Mouse (Mus musculus) heart, embryonic 11.5 days (tissue): Measurements from ENCODE around the gene Bnc1. TPM values are rescaled to one million over a fixed set of nuclear protein-coding genes. Genes with fewer than 3 reads are reported as not detected.
A peak's percentile ranks its signal among the peaks of the same experiment; 100 is the strongest.

Experiments used
- ATAC-seq: fragments of 200-750 bp; cut with Nextera tagmentation; replicated peaks from 2 replicates; pipeline ENCODE4 v1.8.0; 2017; ENCODE audit warnings: moderate library complexity; ENCODE audit not compliant: insufficient number of reproducible peaks, low FRiP score, low TSS enrichment
- H3K27ac ChIP-seq: fragments of 300-500 bp; sonication (generic); 2 replicates; pipeline ENCODE4 v1.5.1; 2014; ENCODE audit warnings: mild to moderate bottlenecking, low read depth, low read length
- H3K27me3 ChIP-seq: fragments of 300-500 bp; sonication (generic); 2 replicates; pipeline ENCODE4 v1.6.1; 2014; ENCODE audit warnings: mild to moderate bottlenecking, low read length, mixed read lengths; ENCODE audit not compliant: control insufficient read depth, insufficient read depth
- H3K36me3 ChIP-seq: fragments of 300-500 bp; sonication (generic); 2 replicates; pipeline ENCODE4 v1.6.1; 2014; ENCODE audit warnings: mild to moderate bottlenecking, low read length, moderate library complexity, mixed read lengths; ENCODE audit not compliant: control insufficient read depth, insufficient read depth
- H3K4me1 ChIP-seq: fragments of 300-500 bp; sonication (generic); 2 replicates; pipeline ENCODE4 v1.6.1; 2014; ENCODE audit warnings: low read length; ENCODE audit not compliant: control insufficient read depth, insufficient read depth
- H3K4me2 ChIP-seq: fragments of 300-500 bp; sonication (generic); 2 replicates; pipeline ENCODE4 v1.6.1; 2014; ENCODE audit warnings: mild to moderate bottlenecking, moderate library complexity
- H3K4me3 ChIP-seq: fragments of 300-500 bp; sonication (generic); 2 replicates; pipeline ENCODE4 v1.5.1; 2014; ENCODE audit warnings: low read depth, low read length
- H3K9ac ChIP-seq: fragments of 300-500 bp; sonication (generic); 2 replicates; pipeline ENCODE4 v1.6.1; 2014; ENCODE audit warnings: mild to moderate bottlenecking, low read depth, low read length, moderate library complexity
- H3K9me3 ChIP-seq: fragments of 300-500 bp; sonication (generic); replicated peaks from 2 replicates; pipeline ENCODE4 v1.6.1; 2016; ENCODE audit warnings: low read length; ENCODE audit not compliant: control insufficient read depth
- WGBS: fragments of 180-500 bp; shearing (Covaris S2); extraction: QIAGEN DNeasy Blood & Tissue Kit; methylation state at CpG from one replicate; pipeline ENCODE4 v1.1.7; 2014; ENCODE audit not compliant: insufficient replicate concordance; 5-methylcytosine and 5-hydroxymethylcytosine counted together
- polyA plus RNA-seq: library from polyadenylated mRNA; unstranded; fragments of >200 nt; fragmentation: Nextera tagmentation; extraction: Ambion mirVana; gene quantifications from 2 replicates; pipeline ENCODE4 v1.2.1, GENCODE M21; 2014

The Bnc1 gene
- polyA plus RNA-seq, 1 experiment from 2014 or later = 8.6 TPM

DNA sequence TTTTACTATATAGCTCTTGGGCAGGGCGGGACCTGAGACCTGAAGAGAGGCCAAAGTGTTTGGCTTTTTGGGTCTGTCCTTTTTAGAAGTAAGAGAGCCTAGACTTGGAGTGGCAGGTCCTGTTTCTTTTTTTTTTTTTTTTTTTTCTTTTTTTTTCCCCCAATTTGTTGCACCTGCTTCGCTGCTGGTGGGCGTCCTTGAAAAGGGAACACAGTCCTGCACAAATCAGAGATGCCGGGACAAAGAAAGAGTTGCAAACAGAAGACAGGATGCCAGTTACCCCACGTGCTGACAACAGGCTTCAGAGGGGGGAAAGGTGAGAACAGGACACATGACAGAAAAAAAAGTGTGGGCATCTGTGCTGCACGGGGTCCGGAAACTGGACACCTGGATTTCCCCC lies 1.0 kb upstream of the Bnc1 start:
- Histone ChIP-seq H3K4me3 (peak overlapping the region; percentile 62), H3K9ac (no peak overlapping the region), H3K4me2 (peak overlapping the region; percentile 91; the same call in 1 of the 2 replicates), H3K27me3 (peaks cover 64% of the 10 kb centered on the region), H3K9me3 (no peaks in the 10 kb centered on the region), H3K27ac (no peak overlapping the region), H3K4me1 (peaks cover 5% of the 10 kb centered on the region; the same call in 1 of the 2 replicates), H3K36me3 (no peaks in the 10 kb centered on the region)
- ATAC-seq = no peak
- 37% methylated on average over 7 of the region's 7 CpGs for WGBS

DNA sequence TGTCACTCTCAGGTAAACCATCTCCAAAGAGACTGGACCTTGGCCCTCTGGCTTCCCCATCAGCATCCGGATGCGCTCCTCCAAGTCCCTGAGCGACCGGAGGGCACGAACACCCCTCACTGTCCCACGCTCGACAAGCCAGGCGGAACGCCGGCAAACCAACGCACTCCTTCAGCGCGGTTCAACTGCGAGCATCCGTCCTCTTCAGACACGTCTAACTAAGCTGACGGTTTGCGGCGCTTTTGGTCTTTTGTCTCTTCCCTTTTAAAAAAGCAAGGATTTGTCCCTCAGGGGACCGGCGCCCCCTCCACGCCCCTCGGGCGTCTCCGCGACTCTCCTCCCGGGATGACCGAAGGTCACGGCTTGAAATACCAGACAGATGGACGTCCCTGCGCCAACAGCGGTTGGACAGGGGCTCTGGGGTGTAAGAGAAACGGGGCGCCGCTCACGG lies 456 bp downstream of the Bnc1 start:
- peak overlapping the region; percentile 29 for H3K9ac ChIP-seq
- H3K4me3 ChIP-seq = peak overlapping the region; percentile 62
- peak overlapping the region; percentile 91 for H3K4me2 ChIP-seq
- peaks cover 64% of the 10 kb centered on the region for H3K27me3 ChIP-seq
- H3K36me3 ChIP-seq = no peaks in the 10 kb centered on the region
- ATAC-seq = peak; percentile 18; the same call in 1 of the 2 replicates
- under 1% methylated on average over 36 of the region's 36 CpGs for WGBS
- peaks cover 5% of the 10 kb centered on the region; the same call in 1 of the 2 replicates for H3K4me1 ChIP-seq
- peak overlapping the region; percentile 24; the same call in 1 of the 2 replicates for H3K27ac ChIP-seq
- H3K9me3 ChIP-seq = no peaks in the 10 kb centered on the region

DNA sequence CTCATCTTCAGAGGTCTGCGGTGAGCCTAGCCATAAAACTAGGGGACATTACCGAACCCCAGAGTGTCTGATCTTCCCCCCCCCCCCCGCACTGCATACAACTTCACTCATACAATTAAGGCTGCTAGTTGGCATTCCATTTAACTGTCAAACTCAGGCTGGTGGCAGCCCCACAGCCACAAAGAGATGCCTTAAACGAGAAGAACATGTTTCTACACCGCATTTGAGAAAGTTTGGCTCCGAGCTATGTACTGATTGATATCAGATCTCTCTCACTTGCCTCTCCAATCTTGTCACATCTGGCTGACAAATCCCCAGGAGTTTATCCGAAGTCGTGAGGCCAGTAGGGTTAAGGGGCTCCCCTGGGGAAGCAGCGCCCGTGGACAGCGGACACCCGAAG lies 976 bp downstream of the Bnc1 start:
- ATAC-seq = no peak
- Histone ChIP-seq H3K4me2 (peak overlapping the region; percentile 91), H3K36me3 (no peaks in the 10 kb centered on the region), H3K9ac (peak overlapping the region; percentile 29), H3K27me3 (peaks cover 60% of the 10 kb centered on the region), H3K4me1 (peaks cover 5% of the 10 kb centered on the region; the same call in 1 of the 2 replicates), H3K9me3 (no peaks in the 10 kb centered on the region), H3K27ac (no peak overlapping the region), H3K4me3 (peak overlapping the region; percentile 62)
- WGBS = 5% methylated on average over 11 of the region's 12 CpGs

DNA sequence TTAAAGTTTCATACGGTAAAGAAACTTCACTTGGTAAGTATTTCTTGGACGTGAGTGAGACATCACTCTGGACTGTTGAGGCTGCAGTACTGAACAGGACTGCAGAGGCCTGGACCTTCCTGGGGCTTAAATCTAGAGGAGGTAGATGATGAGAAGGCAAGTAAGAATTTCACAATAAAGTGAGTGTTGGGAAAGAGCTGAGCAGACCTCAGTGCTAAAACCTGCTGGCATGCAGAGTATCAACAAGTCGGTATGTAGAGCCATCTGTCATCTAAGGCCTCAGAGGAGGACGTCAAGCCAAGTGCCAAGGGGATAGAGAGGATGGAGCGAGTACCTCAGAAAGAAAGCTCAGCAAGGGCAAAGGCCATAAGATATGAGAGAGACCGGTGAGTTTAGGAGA lies 8.4 kb downstream of the Bnc1 start:
- no peak for ATAC-seq
- Histone ChIP-seq H3K9me3 (no peaks in the 10 kb centered on the region), H3K9ac (no peak overlapping the region), H3K27me3 (peaks cover 9% of the 10 kb centered on the region; the same call in 1 of the 2 replicates), H3K36me3 (no peaks in the 10 kb centered on the region), H3K4me3 (no peak overlapping the region), H3K4me1 (no peaks in the 10 kb centered on the region), H3K4me2 (no peak overlapping the region), H3K27ac (no peak overlapping the region)
- WGBS = 59% methylated on average over 6 of the region's 6 CpGs

DNA sequence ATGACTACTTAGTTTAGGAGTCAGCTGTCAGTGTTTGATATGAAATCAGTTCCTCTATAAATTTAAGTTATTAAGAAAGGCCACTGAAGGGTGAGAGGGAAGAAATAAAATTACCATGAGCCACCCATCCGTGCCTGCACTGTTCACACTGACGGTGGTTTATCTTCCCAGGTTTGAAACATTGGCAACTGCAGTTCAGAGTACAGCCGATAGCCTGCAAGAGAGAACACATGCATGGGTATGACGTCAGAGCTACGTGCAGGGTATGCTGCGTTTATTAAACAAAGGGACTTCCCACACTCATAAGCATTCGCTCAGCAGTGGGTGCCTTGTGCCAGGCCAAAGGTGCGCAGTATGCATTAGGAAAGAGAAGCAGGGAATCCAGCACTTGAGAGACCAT lies 13.8 kb downstream of the Bnc1 start:
- 72% methylated on average over 8 of the region's 8 CpGs for WGBS
- H3K4me3 ChIP-seq = no peak overlapping the region
- no peak for ATAC-seq
- H3K9ac ChIP-seq = no peak overlapping the region
- H3K27me3 ChIP-seq = no peaks in the 10 kb centered on the region
- H3K9me3 ChIP-seq = no peaks in the 10 kb centered on the region
- H3K4me1 ChIP-seq = no peaks in the 10 kb centered on the region
- no peak overlapping the region for H3K4me2 ChIP-seq
- H3K36me3 ChIP-seq = no peaks in the 10 kb centered on the region
- no peak overlapping the region for H3K27ac ChIP-seq

DNA sequence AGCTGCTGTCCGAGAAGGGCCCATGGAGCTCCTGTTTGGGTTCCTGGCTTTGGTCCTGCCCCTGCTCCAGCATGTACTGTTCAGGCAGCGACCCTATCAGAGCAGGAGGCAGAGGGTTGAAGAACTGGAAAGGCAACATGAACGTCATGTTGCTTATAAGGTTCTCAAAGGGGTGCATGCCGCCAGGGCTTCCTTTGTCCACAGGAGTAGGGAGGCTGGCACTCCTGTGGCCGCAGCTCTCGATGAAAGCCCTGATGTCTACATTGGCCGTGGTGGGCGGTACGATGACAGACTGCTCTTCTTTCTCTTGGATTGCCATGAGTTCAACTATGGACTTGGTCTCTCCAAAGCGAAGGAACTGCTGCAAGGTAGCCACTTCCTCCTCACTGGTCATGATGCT lies 17.5 kb downstream of the Bnc1 start:
- Histone ChIP-seq H3K4me1 (no peaks in the 10 kb centered on the region), H3K27me3 (no peaks in the 10 kb centered on the region), H3K9ac (no peak overlapping the region), H3K36me3 (no peaks in the 10 kb centered on the region), H3K4me2 (no peak overlapping the region), H3K9me3 (no peaks in the 10 kb centered on the region), H3K4me3 (no peak overlapping the region), H3K27ac (no peak overlapping the region)
- no peak for ATAC-seq
- WGBS = 77% methylated on average over 10 of the region's 10 CpGs

DNA sequence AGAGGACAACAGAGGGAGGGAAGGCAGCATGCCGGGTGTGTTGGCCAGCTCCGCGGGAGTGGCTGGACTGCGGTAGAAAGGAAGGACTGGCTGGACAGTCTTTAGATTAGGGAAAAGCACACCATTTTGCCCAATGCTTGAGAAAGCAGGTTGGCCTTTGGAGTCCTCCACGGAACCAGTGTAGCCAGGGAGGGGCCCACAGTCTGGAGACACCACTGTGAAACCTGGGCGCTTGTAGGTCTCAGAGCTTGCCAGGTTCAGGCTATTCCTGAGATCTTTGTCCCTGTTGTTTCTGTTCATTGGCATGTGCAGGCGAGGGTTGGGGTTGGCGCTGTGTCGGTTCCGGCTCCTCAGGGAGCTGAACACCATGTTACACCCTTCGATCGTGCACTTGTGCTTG lies 18.2 kb downstream of the Bnc1 start:
- H3K27me3 ChIP-seq = no peaks in the 10 kb centered on the region
- H3K4me3 ChIP-seq = no peak overlapping the region
- 82% methylated on average over 12 of the region's 12 CpGs for WGBS
- no peaks in the 10 kb centered on the region for H3K36me3 ChIP-seq
- no peaks in the 10 kb centered on the region for H3K9me3 ChIP-seq
- no peak for ATAC-seq
- no peaks in the 10 kb centered on the region for H3K4me1 ChIP-seq
- no peak overlapping the region for H3K27ac ChIP-seq
- H3K9ac ChIP-seq = no peak overlapping the region
- no peak overlapping the region for H3K4me2 ChIP-seq

DNA sequence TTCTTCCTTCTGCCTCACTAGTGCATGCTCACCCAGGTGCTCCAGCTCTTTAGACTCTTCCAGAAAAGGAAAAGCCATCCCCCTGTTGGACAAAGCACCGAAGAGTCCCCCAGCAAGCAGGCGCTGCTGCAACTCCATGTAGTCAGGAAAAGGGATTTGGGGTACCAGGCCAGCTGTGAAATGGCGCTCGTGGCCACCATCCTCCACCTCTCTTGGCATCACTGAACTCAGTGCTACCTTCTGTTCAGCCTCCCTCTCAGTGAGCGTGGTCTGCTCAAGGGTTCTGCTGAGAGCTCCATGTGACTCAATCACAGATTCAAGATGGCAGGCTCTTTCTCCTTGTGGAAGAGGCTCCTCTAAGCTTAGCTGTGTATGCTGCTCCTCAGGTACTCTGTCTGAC lies 18.8 kb downstream of the Bnc1 start:
- H3K4me3 ChIP-seq = no peak overlapping the region
- 82% methylated on average over 5 of the region's 5 CpGs for WGBS

DNA sequence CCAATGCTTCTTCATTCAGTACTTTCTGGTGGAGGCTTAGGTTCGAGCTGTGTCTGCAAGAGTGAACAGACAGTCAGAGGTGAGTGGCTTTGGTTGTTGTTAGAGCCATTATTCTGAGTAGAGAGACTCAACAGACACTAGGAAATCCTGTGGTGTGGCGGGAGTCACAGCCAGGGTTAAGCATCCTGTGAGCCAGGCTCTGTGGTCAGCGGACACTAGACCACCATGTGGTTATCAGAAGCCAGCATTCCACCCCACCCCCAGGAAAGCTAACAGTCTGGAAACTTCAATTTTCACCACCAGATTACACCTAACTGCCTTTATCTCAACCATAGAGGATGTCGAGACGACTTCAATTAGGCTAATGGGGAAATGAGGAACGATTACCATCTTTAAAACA lies 23.1 kb downstream of the Bnc1 start:
- Histone ChIP-seq H3K4me3 (no peak overlapping the region), H3K36me3 (no peaks in the 10 kb centered on the region), H3K9ac (no peak overlapping the region), H3K9me3 (no peaks in the 10 kb centered on the region), H3K27ac (no peak overlapping the region), H3K4me1 (no peaks in the 10 kb centered on the region), H3K4me2 (no peak overlapping the region), H3K27me3 (no peaks in the 10 kb centered on the region)
- 44% methylated on average over 6 of the region's 6 CpGs for WGBS
- ATAC-seq = no peak

More for the DNA sequence above, 18.8 kb downstream of the Bnc1 start:
- Histone ChIP-seq H3K27me3 (no peaks in the 10 kb centered on the region), H3K27ac (no peak overlapping the region), H3K9me3 (no peaks in the 10 kb centered on the region), H3K9ac (no peak overlapping the region), H3K4me2 (no peak overlapping the region), H3K4me1 (no peaks in the 10 kb centered on the region), H3K36me3 (no peaks in the 10 kb centered on the region)
- no peak for ATAC-seq
